Mouse (Mus musculus) intestine, embryonic 14.5 days (tissue): ENCODE data around the gene Desi2. TPM values are rescaled to one million over a fixed set of nuclear protein-coding genes. Genes with fewer than 3 reads are reported as not detected.
"Not testable (repeated sequence)": the region's sequence is repeated elsewhere in the genome, so short reads cannot be mapped to it uniquely, and the experiment has no call there.

ENCODE experiments used
- ATAC-seq: fragments of 200-750 bp; cut with Nextera tagmentation; replicated peaks from 2 replicates; pipeline ENCODE4 v1.8.0; 2017; ENCODE audit warnings: low read depth, moderate number of reproducible peaks, moderate TSS enrichment, moderate library complexity; ENCODE audit not compliant: low FRiP score, low TSS enrichment
- DNase-seq: peaks from one replicate; pipeline ENCODE4 v3.0.0-alpha.2; 2018; ENCODE audit warnings: low spot score
- H3K27ac ChIP-seq: fragments of 300-500 bp; sonication (generic); 2 replicates; pipeline ENCODE4 v1.5.1; 2014; ENCODE audit warnings: low read depth, mild to moderate bottlenecking, control low read depth
- H3K27me3 ChIP-seq: fragments of 300-500 bp; sonication (generic); replicated peaks from 2 replicates; pipeline ENCODE4 v1.6.1; 2014; ENCODE audit warnings: low read length, control low read depth; ENCODE audit not compliant: control insufficient read depth, insufficient read depth
- H3K36me3 ChIP-seq: fragments of 300-500 bp; sonication (generic); 2 replicates; pipeline ENCODE4 v1.6.1; 2014; ENCODE audit warnings: low read length, control low read depth; ENCODE audit not compliant: control insufficient read depth, insufficient read depth
- H3K4me1 ChIP-seq: fragments of 300-500 bp; sonication (generic); replicated peaks from 2 replicates; pipeline ENCODE4 v1.6.1; 2014; ENCODE audit warnings: low read length, control low read depth, mixed read lengths; ENCODE audit not compliant: control insufficient read depth, insufficient read depth
- H3K4me2 ChIP-seq: fragments of 300-500 bp; sonication (generic); 2 replicates; pipeline ENCODE4 v1.6.1; 2014; ENCODE audit warnings: low read length
- H3K4me3 ChIP-seq: fragments of 300-500 bp; sonication (generic); 2 replicates; pipeline ENCODE4 v1.5.1; 2014; ENCODE audit warnings: low read depth, low read length, control low read depth, mixed read lengths
- H3K9ac ChIP-seq: fragments of 300-500 bp; sonication (generic); 2 replicates; pipeline ENCODE4 v1.6.1; 2014; ENCODE audit warnings: mild to moderate bottlenecking, low read length
- H3K9me3 ChIP-seq: fragments of 300-500 bp; sonication (generic); 2 replicates; pipeline ENCODE4 v1.6.1; 2016; ENCODE audit warnings: low read length, control low read depth; ENCODE audit not compliant: control insufficient read depth
- WGBS: fragments of 180-500 bp; shearing (Covaris S2); extraction: QIAGEN DNeasy Blood & Tissue Kit; methylation state at CpG from one replicate; pipeline ENCODE4 v1.1.7; 2014; 5-methylcytosine and 5-hydroxymethylcytosine counted together
- polyA plus RNA-seq: library from polyadenylated mRNA; unstranded; fragments of >200 nt; fragmentation: Nextera tagmentation; extraction: Ambion mirVana; gene quantifications from 2 replicates; pipeline ENCODE4 v1.2.1, GENCODE M21; 2014

The Desi2 gene
- polyA plus RNA-seq, 1 experiment from 2014 or later: 23.4 TPM

- Histone ChIP-seq H3K27me3 (no peaks in the 10 kb centered on the region), H3K9ac (peak overlapping the region; percentile 64), H3K4me2 (peak overlapping the region; percentile 47), H3K27ac (no peak overlapping the region), H3K36me3 (no peaks in the 10 kb centered on the region), H3K4me1 (0 out of 2 replicates have a peak, but pooled peaks cover 3% of the 10 kb centered on the region), H3K4me3 (peak overlapping the region; percentile 53), H3K9me3 (no peaks in the 10 kb centered on the region)
- 8% methylated on average over 11 of the region's 11 CpGs for WGBS
- ATAC-seq: peak; percentile 63
- DNase-seq: peak; percentile 85
Measured at GRCm38 (mm10) chr1:178275738-178276053, 88.5 kb downstream of the Desi2 start.

GRCm38 (mm10) chr1:178276054-178276911, 89.1 kb downstream of the Desi2 start:
- Histone ChIP-seq H3K36me3 (no peaks in the 10 kb centered on the region), H3K4me3 (peak overlapping the region; percentile 53), H3K9ac (peak overlapping the region; percentile 64), H3K4me1 (0 out of 2 replicates have a peak, but pooled peaks cover 3% of the 10 kb centered on the region), H3K4me2 (peak overlapping the region; percentile 47), H3K27ac (0 out of 2 replicates have a peak overlapping the region, but pooled peaks have one; percentile 10), H3K27me3 (no peaks in the 10 kb centered on the region), H3K9me3 (no peaks in the 10 kb centered on the region)
- under 1% methylated on average over 87 of the region's 87 CpGs for WGBS
- DNase-seq: peak; percentile 82
- ATAC-seq: peak; percentile 84

- H3K27ac ChIP-seq, H3K4me3 ChIP-seq, H3K27me3 ChIP-seq, H3K4me2 ChIP-seq, H3K4me1 ChIP-seq, ATAC-seq, H3K9me3 ChIP-seq, DNase-seq, H3K9ac ChIP-seq, H3K36me3 ChIP-seq: not testable (repeated sequence)
- WGBS: 83% methylated on average over 3 of the region's 3 CpGs
Measured at GRCm38 (mm10) chr1:178283314-178283713, 96.1 kb downstream of the Desi2 start.

- Histone ChIP-seq H3K9ac (no peak overlapping the region), H3K4me1 (no peaks in the 10 kb centered on the region), H3K36me3 (no peaks in the 10 kb centered on the region), H3K9me3 (no peaks in the 10 kb centered on the region), H3K27me3 (no peaks in the 10 kb centered on the region), H3K4me3 (no peak overlapping the region), H3K4me2 (no peak overlapping the region), H3K27ac (no peak overlapping the region)
- 75% methylated on average over 2 of the region's 2 CpGs for WGBS
- DNase-seq (no peak), ATAC-seq (no peak)
Measured at GRCm38 (mm10) chr1:178283946-178284720, 96.9 kb downstream of the Desi2 start.

GRCm38 (mm10) chr1:178287601-178288176, 100.5 kb downstream of the Desi2 start:
- Histone ChIP-seq H3K9ac (no peak overlapping the region), H3K27me3 (no peaks in the 10 kb centered on the region), H3K27ac (no peak overlapping the region), H3K4me2 (no peak overlapping the region), H3K9me3 (no peaks in the 10 kb centered on the region), H3K4me1 (no peaks in the 10 kb centered on the region), H3K36me3 (no peaks in the 10 kb centered on the region), H3K4me3 (no peak overlapping the region)
- ATAC-seq: no peak
- no peak for DNase-seq
- 63% methylated on average over 8 of the region's 8 CpGs for WGBS

GRCm38 (mm10) chr1:178291716-178292115, 104.5 kb downstream of the Desi2 start:
- H3K27me3 ChIP-seq: no peaks in the 10 kb centered on the region
- H3K9ac ChIP-seq: no peak overlapping the region
- no peaks in the 10 kb centered on the region for H3K4me1 ChIP-seq
- no peak for DNase-seq
- no peak overlapping the region for H3K4me3 ChIP-seq
- H3K4me2 ChIP-seq: no peak overlapping the region
- H3K9me3 ChIP-seq: no peaks in the 10 kb centered on the region
- no peaks in the 10 kb centered on the region for H3K36me3 ChIP-seq
- ATAC-seq: no peak
- WGBS: 82% methylated on average over 3 of the region's 3 CpGs
- H3K27ac ChIP-seq: no peak overlapping the region

GRCm38 (mm10) chr1:178294051-178294450, 106.8 kb downstream of the Desi2 start:
- H3K36me3 ChIP-seq: no peaks in the 10 kb centered on the region
- no peaks in the 10 kb centered on the region for H3K9me3 ChIP-seq
- ATAC-seq (no peak), DNase-seq (no peak)
- no peak overlapping the region for H3K9ac ChIP-seq
- H3K27ac ChIP-seq: no peak overlapping the region
- H3K27me3 ChIP-seq: no peaks in the 10 kb centered on the region
- no peak overlapping the region for H3K4me3 ChIP-seq
- WGBS: 98% methylated on average over 1 of the region's 1 CpGs
- H3K4me1 ChIP-seq: no peaks in the 10 kb centered on the region
- no peak overlapping the region for H3K4me2 ChIP-seq

GRCm38 (mm10) chr1:178301261-178301660, 114.0 kb downstream of the Desi2 start:
- not testable (repeated sequence) for H3K27ac ChIP-seq, ATAC-seq
- 92% methylated on average over 2 of the region's 2 CpGs for WGBS

More at GRCm38 (mm10) chr1:178301261-178301660, 114.0 kb downstream of the Desi2 start:
- H3K4me1 ChIP-seq, H3K9ac ChIP-seq, H3K9me3 ChIP-seq, H3K4me3 ChIP-seq, H3K4me2 ChIP-seq, H3K27me3 ChIP-seq, DNase-seq, H3K36me3 ChIP-seq: not testable (repeated sequence)
